Mouse (Mus musculus) embryonic stem cell, embryonic (primary cell): ENCODE results near the gene Fam178b.

Experiments used
- CTCF ChIA-PET, 4 experiments: fragments of 300-600 bp in 2 of 4; fragments of 350-600 bp in 2 of 4; sonication (Branson Sonifier 250); formaldehyde crosslinking; loops; one replicate each; lab custom pipeline; 2022; ENCODE audit warnings: inconsistent platforms in 2 of 4; lab: Charles Lee
- POLR2A ChIA-PET, 4 experiments: fragments of 300-600 bp in 2 of 4; fragments of 350-600 bp in 2 of 4; sonication (Branson Sonifier 250); formaldehyde crosslinking; loops; one replicate each; lab custom pipeline; 2022; ENCODE audit warnings: antibody characterized with exemption in 4 of 4, inconsistent platforms in 1 of 4; lab: Charles Lee

The Fam178b gene

GRCm38 (mm10) chr1:36591408-36591807 is 91.6 kb downstream of the Fam178b start:
- ChIA-PET POLR2A (interaction anchor here in 2 of 4 experiments (0.6 to 0.7 kb wide), 4 partner anchors 23 to 426 kb away, joined by 3 to 4 read pairs (median 4); no protein-coding TSS in a partner anchor), CTCF (interaction anchor here in 1 of 4 experiments (2.4 kb wide), 1 partner anchor 44 kb away, joined by 10 read pairs; the partner anchor contains the start of gene Ankrd39)

- CTCF ChIA-PET = no interaction called here
- POLR2A ChIA-PET = interaction anchor here in 1 of 4 experiments (2.8 kb wide), 1 partner anchor 11 kb away, joined by 10 read pairs; no protein-coding TSS in a partner anchor
Observed at GRCm38 (mm10) chr1:36590664-36591063, 92.3 kb downstream of the Fam178b start.

GRCm38 (mm10) chr1:36589486-36589885 is 93.5 kb downstream of the Fam178b start:
- CTCF ChIA-PET = no interaction called here
- POLR2A ChIA-PET = interaction anchor here in 2 of 4 experiments (0.6 to 2.8 kb wide), 9 partner anchors 9 to 231 kb away, joined by 3 to 10 read pairs (median 3); partner anchors contain the start of gene Sema4c (in 1 of the 2)

- POLR2A ChIA-PET = interaction anchor here in 2 of 4 experiments (0.5 to 4.0 kb wide), 19 partner anchors 8 to 230 kb away, joined by 3 to 10 read pairs (median 3); partner anchors contain the start of genes Ankrd39 (in 1 of the 2) and Sema4c (in 1 of the 2)
- CTCF ChIA-PET = interaction anchor here in 3 of 4 experiments (0.7 to 1.5 kb wide), 5 partner anchors 10 to 1091 kb away, joined by 3 to 7 read pairs (median 3); partner anchors contain the start of gene Ankrd39 (in 1 of the 3)
Observed at GRCm38 (mm10) chr1:36588476-36589450, 94.2 kb downstream of the Fam178b start.

GRCm38 (mm10) chr1:36587860-36588259 is 95.1 kb downstream of the Fam178b start:
- ChIA-PET POLR2A (interaction anchor here in 3 of 4 experiments (0.5 to 4.0 kb wide), 15 partner anchors 8 to 121 kb away, joined by 3 to 10 read pairs (median 3); partner anchors contain the start of genes Ankrd39 (in 2 of the 3) and 4933424G06Rik (in 1 of the 3)), CTCF (interaction anchor here in 2 of 4 experiments (1.1 to 1.5 kb wide), 3 partner anchors 11 to 40 kb away, joined by 3 to 4 read pairs (median 3); partner anchors contain the start of gene Ankrd39 (in 1 of the 2))

GRCm38 (mm10) chr1:36586288-36586687 is 96.7 kb downstream of the Fam178b start:
- POLR2A ChIA-PET = interaction anchor here in 2 of 4 experiments (0.9 to 4.0 kb wide), 3 partner anchors 16 to 43 kb away, joined by 4 to 10 read pairs (median 4); no protein-coding TSS in a partner anchor
- CTCF ChIA-PET = interaction anchor here in 1 of 4 experiments (0.5 kb wide), 1 partner anchor 32 kb away, joined by 3 read pairs; no protein-coding TSS in a partner anchor

GRCm38 (mm10) chr1:36583408-36584116 is 99.4 kb downstream of the Fam178b start:
- ChIA-PET CTCF (interaction anchor here in 3 of 4 experiments (0.7 to 2.1 kb wide), 5 partner anchors 32 to 163 kb away, joined by 3 to 6 read pairs (median 4); partner anchors contain the start of gene Ankrd39 (in 2 of the 3)), POLR2A (interaction anchor here in 3 of 4 experiments (0.6 to 3.3 kb wide), 19 partner anchors 9 to 368 kb away, joined by 3 to 10 read pairs (median 3); partner anchors contain the start of genes Ankrd39 (in 1 of the 3) and Sema4c (in 1 of the 3))

- CTCF ChIA-PET = no interaction called here
- POLR2A ChIA-PET = interaction anchor here in 2 of 4 experiments (2.7 to 3.3 kb wide), 2 partner anchors 13 kb away, joined by 10 to 18 read pairs; no protein-coding TSS in a partner anchor
Observed at GRCm38 (mm10) chr1:36582211-36582610, 100.8 kb downstream of the Fam178b start.

GRCm38 (mm10) chr1:36581260-36581659 is 101.7 kb downstream of the Fam178b start:
- POLR2A ChIA-PET = interaction anchor here in 2 of 4 experiments (0.6 to 3.3 kb wide), 5 partner anchors 12 to 72 kb away, joined by 3 to 18 read pairs (median 8); partner anchors contain the start of gene Sema4c (in 1 of the 2)
- CTCF ChIA-PET = interaction anchor here in 1 of 4 experiments (1.3 kb wide), 1 partner anchor 34 kb away, joined by 4 read pairs; the partner anchor contains the start of gene Ankrd39

GRCm38 (mm10) chr1:36580384-36581207 is 102.4 kb downstream of the Fam178b start:
- ChIA-PET POLR2A (interaction anchor here in 3 of 4 experiments (0.7 to 3.8 kb wide), 21 partner anchors 8 to 347 kb away, joined by 3 to 34 read pairs (median 4); partner anchors contain the start of genes Ankrd39 (in 2 of the 3), Sema4c (in 2 of the 3) and Arid5a (in 1 of the 3)), CTCF (interaction anchor here (0.5 to 1.4 kb wide), 14 partner anchors 10 to 572 kb away, joined by 3 to 15 read pairs (median 4); partner anchors contain the start of genes Ankrd39 (in 3 of the 4) and Sema4c (in 2 of the 4))

- POLR2A ChIA-PET = interaction anchor here in 3 of 4 experiments (0.7 to 3.8 kb wide), 21 partner anchors 9 to 348 kb away, joined by 3 to 34 read pairs (median 4); partner anchors contain the start of genes Ankrd39 (in 2 of the 3), Sema4c (in 2 of the 3) and Arid5a (in 1 of the 3)
- CTCF ChIA-PET = interaction anchor here (0.5 to 1.4 kb wide), 13 partner anchors 10 to 228 kb away, joined by 3 to 15 read pairs (median 4); partner anchors contain the start of genes Ankrd39 (in 3 of the 4) and Sema4c (in 2 of the 4)
Observed at GRCm38 (mm10) chr1:36579974-36580383, 103.0 kb downstream of the Fam178b start.

GRCm38 (mm10) chr1:36576991-36577675 is 105.8 kb downstream of the Fam178b start:
- ChIA-PET CTCF (interaction anchor here in 2 of 4 experiments (0.6 to 1.4 kb wide), 2 partner anchors 29 to 30 kb away, joined by 3 to 7 read pairs; partner anchors contain the start of gene Ankrd39 (in 1 of the 2)), POLR2A (interaction anchor here in 3 of 4 experiments (0.6 to 3.8 kb wide), 8 partner anchors 8 to 31 kb away, joined by 3 to 34 read pairs (median 8); partner anchors contain the start of genes Ankrd39 (in 1 of the 3) and Sema4c (in 1 of the 3))

GRCm38 (mm10) chr1:36575347-36575746 is 107.6 kb downstream of the Fam178b start:
- POLR2A ChIA-PET = interaction anchor here in 1 of 4 experiments (1.1 to 2.9 kb wide), 3 partner anchors 12 to 28 kb away, joined by 3 to 13 read pairs (median 8); partner anchors contain the start of genes Ankrd39 and Sema4c

GRCm38 (mm10) chr1:36574196-36574955 is 108.6 kb downstream of the Fam178b start:
- ChIA-PET CTCF (interaction anchor here in 2 of 4 experiments (0.6 to 1.0 kb wide), 5 partner anchors 14 to 198 kb away, joined by 3 to 9 read pairs (median 3); partner anchors contain the start of gene Ankrd39 (in 1 of the 2)), POLR2A (interaction anchor here in 3 of 4 experiments (0.5 to 2.9 kb wide), 8 partner anchors 9 to 103 kb away, joined by 3 to 13 read pairs (median 3); partner anchors contain the start of gene Sema4c (in 1 of the 3))

More at GRCm38 (mm10) chr1:36575347-36575746, 107.6 kb downstream of the Fam178b start:
- CTCF ChIA-PET = interaction anchor here (0.5 to 1.5 kb wide), 4 partner anchors 19 to 753 kb away, joined by 3 to 7 read pairs (median 4); partner anchors contain the start of gene Ankrd39 (in 1 of the 4)
